Mouse (Mus musculus) limb, embryonic 15.5 days (tissue): Measurements from ENCODE around the gene Ptms. TPM values are rescaled to one million over a fixed set of nuclear protein-coding genes. Genes with fewer than 3 reads are reported as not detected.
A peak's percentile ranks its signal among the peaks of the same experiment; 100 is the strongest.

Experiments used
- ATAC-seq: fragments of 200-750 bp; cut with Nextera tagmentation; 2 replicates; pipeline ENCODE4 v1.8.0; 2017; ENCODE audit warnings: low read depth, moderate TSS enrichment; ENCODE audit not compliant: insufficient number of reproducible peaks, low FRiP score, low TSS enrichment
- H3K27ac ChIP-seq: fragments of 300-500 bp; sonication (generic); 2 replicates; pipeline ENCODE4 v1.5.1; 2015; ENCODE audit warnings: moderate library complexity, mild to moderate bottlenecking, inconsistent platforms
- H3K27me3 ChIP-seq: fragments of 300-500 bp; sonication (generic); 2 replicates; pipeline ENCODE4 v1.6.1; 2015; ENCODE audit warnings: inconsistent platforms
- H3K36me3 ChIP-seq: fragments of 300-500 bp; sonication (generic); 2 replicates; pipeline ENCODE4 v1.6.1; 2015; ENCODE audit warnings: inconsistent platforms
- H3K4me1 ChIP-seq: fragments of 300-500 bp; sonication (generic); 2 replicates; pipeline ENCODE4 v1.6.1; 2015; ENCODE audit warnings: inconsistent platforms
- H3K4me2 ChIP-seq: fragments of 300-500 bp; sonication (generic); 2 replicates; pipeline ENCODE4 v1.6.1; 2015; ENCODE audit warnings: mild to moderate bottlenecking, inconsistent platforms
- H3K4me3 ChIP-seq: fragments of 300-500 bp; sonication (generic); 2 replicates; pipeline ENCODE4 v1.5.1; 2015; ENCODE audit warnings: mild to moderate bottlenecking, inconsistent platforms
- H3K9ac ChIP-seq: fragments of 300-500 bp; sonication (generic); 2 replicates; pipeline ENCODE4 v1.6.1; 2015; ENCODE audit warnings: inconsistent platforms
- H3K9me3 ChIP-seq: fragments of 300-500 bp; sonication (generic); 2 replicates; pipeline ENCODE4 v1.6.1; 2016; ENCODE audit warnings: inconsistent platforms
- WGBS: fragments of 180-500 bp; shearing (Covaris S2); methylation state at CpG from one replicate; pipeline ENCODE4 v1.1.7; 2015; 5-methylcytosine and 5-hydroxymethylcytosine counted together
- polyA plus RNA-seq: library from polyadenylated mRNA; unstranded; fragments of >200 nt; fragmentation: Nextera tagmentation; extraction: Ambion mirVana; gene quantifications from 2 replicates; pipeline ENCODE4 v1.2.1, GENCODE M21; 2015

The Ptms gene
- polyA plus RNA-seq, 1 experiment from 2014 or later, result 331 TPM

DNA sequence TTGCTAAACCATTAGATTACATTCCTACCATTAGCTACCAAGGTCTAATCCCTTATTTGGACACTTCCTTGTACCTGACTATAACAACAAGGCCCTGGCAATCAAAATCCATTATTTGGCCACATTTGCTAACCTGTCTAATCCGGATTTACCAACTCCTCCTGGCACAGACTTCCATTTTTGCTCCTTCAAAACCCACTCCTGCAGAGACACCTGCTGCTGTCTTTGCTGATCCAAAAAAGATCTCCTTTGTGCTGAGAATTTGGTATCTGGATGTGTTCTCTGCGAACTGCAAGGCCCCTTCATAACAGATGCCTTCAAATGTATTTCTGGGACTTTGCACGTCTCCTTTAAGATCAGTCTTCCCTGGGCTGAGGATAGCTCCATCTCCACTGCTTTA lies 23.6 kb upstream of the Ptms start:
- Histone ChIP-seq H3K9ac (no peak overlapping the region), H3K4me1 (no peaks in the 10 kb centered on the region), H3K36me3 (peaks cover 12% of the 10 kb centered on the region), H3K4me2 (no peak overlapping the region), H3K27ac (no peak overlapping the region), H3K27me3 (no peaks in the 10 kb centered on the region), H3K9me3 (no peaks in the 10 kb centered on the region), H3K4me3 (no peak overlapping the region)
- ATAC-seq, result no peak
- 83% methylated on average over 3 of the region's 3 CpGs for WGBS

DNA sequence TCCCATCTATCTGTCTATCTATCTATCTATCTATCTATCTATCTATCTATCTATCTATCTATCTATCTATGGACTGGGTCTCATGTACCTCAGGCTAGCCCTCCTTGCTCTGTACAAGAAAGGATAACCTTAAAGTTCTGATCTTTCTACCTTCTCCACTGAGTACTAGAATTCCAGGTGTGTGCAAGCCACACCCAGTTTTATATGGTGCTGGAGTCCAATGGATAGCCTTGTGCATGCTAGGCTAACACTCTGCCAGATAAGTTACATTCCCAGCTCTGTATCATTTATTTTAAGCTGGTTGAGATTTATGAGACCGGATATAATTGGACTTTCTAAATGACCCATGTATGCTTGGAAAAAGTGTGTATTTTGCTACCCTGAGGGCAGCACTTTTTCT lies 21.8 kb upstream of the Ptms start:
- Histone ChIP-seq H3K9ac (no peak overlapping the region), H3K27ac (no peak overlapping the region)

DNA sequence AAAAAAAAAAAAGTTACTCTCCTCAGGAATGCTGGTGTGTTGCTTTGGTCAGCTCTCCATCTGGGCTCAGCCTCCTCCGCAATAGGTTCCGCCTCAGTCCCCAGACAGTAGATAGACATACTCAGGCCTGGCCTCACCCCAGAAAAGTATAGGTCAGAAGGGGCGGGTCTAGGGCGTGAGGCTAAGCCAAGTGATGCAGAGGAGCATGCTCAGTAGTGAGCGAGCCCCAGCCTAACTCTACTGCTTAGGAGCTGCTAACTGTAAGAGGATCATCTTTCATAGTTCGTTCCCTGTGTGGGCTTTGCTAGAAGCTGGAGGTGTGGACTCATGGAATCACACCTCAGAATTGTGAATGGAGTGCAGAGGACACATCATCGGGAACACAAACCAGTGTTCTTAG lies 18.7 kb upstream of the Ptms start:
- WGBS, result 94% methylated on average over 7 of the region's 7 CpGs
- H3K27me3 ChIP-seq, result no peaks in the 10 kb centered on the region
- ATAC-seq, result no peak

More for the DNA sequence above, 21.8 kb upstream of the Ptms start:
- peaks cover 31% of the 10 kb centered on the region for H3K36me3 ChIP-seq
- WGBS, result 94% methylated on average over 1 of the region's 1 CpGs
- H3K4me1 ChIP-seq, result no peaks in the 10 kb centered on the region
- no peak for ATAC-seq
- no peak overlapping the region for H3K4me2 ChIP-seq
- H3K9me3 ChIP-seq, result no peaks in the 10 kb centered on the region
- no peak overlapping the region for H3K4me3 ChIP-seq
- no peaks in the 10 kb centered on the region for H3K27me3 ChIP-seq

DNA sequence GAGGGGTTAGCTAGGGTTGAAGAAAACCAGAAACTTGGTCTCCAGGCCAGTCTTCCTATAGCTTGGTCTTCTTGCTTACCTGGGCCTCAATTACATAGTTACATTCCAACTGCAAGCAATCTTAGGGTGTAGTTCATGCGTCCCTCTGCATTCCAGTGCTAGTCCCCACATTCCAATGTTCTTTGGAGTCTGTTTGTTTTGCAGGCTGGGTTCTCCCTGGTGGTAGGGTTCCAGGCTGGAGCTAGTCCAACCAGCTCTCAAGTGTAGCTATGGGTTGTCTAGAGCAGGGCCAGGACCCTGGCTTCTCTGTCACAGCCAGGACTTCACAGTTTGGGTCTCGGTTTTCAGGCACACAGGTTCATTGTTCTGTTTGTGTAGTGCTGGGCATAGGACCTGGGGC lies 17.6 kb upstream of the Ptms start:
- 79% methylated on average over 2 of the region's 2 CpGs for WGBS
- H3K27me3 ChIP-seq, result no peaks in the 10 kb centered on the region
- no peak for ATAC-seq
- H3K9me3 ChIP-seq, result no peaks in the 10 kb centered on the region
- H3K9ac ChIP-seq, result no peak overlapping the region
- no peak overlapping the region for H3K4me3 ChIP-seq
- peaks cover 13% of the 10 kb centered on the region for H3K4me1 ChIP-seq
- H3K36me3 ChIP-seq, result peaks cover 67% of the 10 kb centered on the region
- no peak overlapping the region for H3K4me2 ChIP-seq
- no peak overlapping the region for H3K27ac ChIP-seq

More for the DNA sequence above, 18.7 kb upstream of the Ptms start:
- H3K27ac ChIP-seq, result no peak overlapping the region
- no peak overlapping the region for H3K9ac ChIP-seq
- H3K9me3 ChIP-seq, result no peaks in the 10 kb centered on the region
- H3K36me3 ChIP-seq, result peaks cover 61% of the 10 kb centered on the region
- H3K4me3 ChIP-seq, result no peak overlapping the region
- peaks cover 8% of the 10 kb centered on the region; the same call in 1 of the 2 replicates for H3K4me1 ChIP-seq
- no peak overlapping the region for H3K4me2 ChIP-seq

DNA sequence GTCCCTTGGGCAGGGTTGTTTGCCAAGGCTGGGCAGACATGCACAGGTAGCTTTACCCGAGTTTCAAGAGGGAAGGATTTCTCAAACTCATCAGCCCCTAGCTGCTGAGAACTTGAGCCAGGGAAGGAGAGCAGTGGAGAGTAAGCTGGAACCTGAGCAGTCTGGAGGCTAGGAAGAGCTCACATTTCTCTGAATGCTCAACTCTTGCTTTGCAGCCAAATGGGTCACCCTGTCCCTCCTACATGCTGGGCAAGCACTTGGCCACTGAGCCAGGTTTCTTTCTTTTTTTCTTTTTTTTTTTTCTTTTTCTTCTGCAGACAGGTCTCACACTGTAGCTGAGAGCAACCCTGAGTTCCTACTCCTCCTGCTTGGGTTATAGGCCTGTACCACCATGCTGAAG lies 16.8 kb upstream of the Ptms start:
- Histone ChIP-seq H3K27me3 (no peaks in the 10 kb centered on the region), H3K36me3 (peaks cover 70% of the 10 kb centered on the region), H3K4me2 (no peak overlapping the region), H3K4me3 (no peak overlapping the region), H3K27ac (no peak overlapping the region), H3K9me3 (no peaks in the 10 kb centered on the region), H3K4me1 (peaks cover 18% of the 10 kb centered on the region), H3K9ac (no peak overlapping the region)
- 67% methylated on average over 1 of the region's 1 CpGs for WGBS
- ATAC-seq, result no peak

DNA sequence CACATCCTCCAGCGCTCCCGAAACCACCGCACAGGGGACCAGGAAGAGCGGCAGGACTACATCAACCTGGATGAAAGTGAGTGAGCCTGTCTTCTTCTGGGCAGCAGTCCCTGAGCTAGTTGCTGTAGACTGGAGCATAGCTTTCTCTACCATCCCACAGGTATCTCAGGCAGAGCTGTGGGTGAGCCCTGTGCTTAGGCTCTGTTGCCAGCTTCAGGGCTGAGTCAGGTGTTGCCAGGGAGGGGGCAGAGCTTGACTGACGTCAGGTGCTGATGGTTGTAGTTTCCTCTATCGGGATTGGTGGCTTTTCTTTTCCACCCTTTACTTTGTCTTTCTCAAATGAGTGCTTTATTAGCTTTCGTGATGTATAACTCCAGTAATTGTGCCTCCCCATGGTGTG lies 14.8 kb upstream of the Ptms start:
- no peak overlapping the region for H3K4me2 ChIP-seq
- 86% methylated on average over 7 of the region's 7 CpGs for WGBS
- no peaks in the 10 kb centered on the region for H3K27me3 ChIP-seq
- H3K4me1 ChIP-seq, result peaks cover 27% of the 10 kb centered on the region
- no peak overlapping the region for H3K27ac ChIP-seq
- H3K4me3 ChIP-seq, result no peak overlapping the region
- peaks cover 65% of the 10 kb centered on the region for H3K36me3 ChIP-seq
- ATAC-seq, result no peak
- H3K9me3 ChIP-seq, result no peaks in the 10 kb centered on the region
- no peak overlapping the region for H3K9ac ChIP-seq

DNA sequence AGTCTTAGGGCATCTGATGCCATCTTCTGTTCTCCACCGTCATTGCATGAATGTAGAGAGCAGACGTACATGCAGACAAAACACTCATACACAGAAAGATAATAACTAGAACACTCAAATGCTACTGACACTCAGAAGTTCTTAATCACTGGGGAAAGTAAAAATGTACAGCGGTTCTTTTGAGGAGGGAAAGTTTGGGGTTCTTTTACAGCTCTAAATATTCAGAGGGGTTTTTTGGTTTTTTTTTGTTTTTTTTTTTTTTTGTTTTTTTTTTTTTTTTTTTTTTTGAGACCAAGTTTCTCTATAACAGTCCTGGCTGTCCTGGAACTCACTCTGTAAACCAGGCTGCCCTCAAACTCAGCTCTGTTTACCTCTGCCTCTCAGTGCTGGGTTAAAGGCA lies 13.2 kb upstream of the Ptms start:
- Histone ChIP-seq H3K4me2 (no peak overlapping the region), H3K9ac (no peak overlapping the region), H3K36me3 (peaks cover 53% of the 10 kb centered on the region), H3K27ac (no peak overlapping the region), H3K4me3 (peak overlapping the region; percentile 98; the same call in 1 of the 2 replicates), H3K9me3 (no peaks in the 10 kb centered on the region), H3K4me1 (peaks cover 32% of the 10 kb centered on the region), H3K27me3 (no peaks in the 10 kb centered on the region)
- ATAC-seq, result no peak
- 90% methylated on average over 3 of the region's 3 CpGs for WGBS

DNA sequence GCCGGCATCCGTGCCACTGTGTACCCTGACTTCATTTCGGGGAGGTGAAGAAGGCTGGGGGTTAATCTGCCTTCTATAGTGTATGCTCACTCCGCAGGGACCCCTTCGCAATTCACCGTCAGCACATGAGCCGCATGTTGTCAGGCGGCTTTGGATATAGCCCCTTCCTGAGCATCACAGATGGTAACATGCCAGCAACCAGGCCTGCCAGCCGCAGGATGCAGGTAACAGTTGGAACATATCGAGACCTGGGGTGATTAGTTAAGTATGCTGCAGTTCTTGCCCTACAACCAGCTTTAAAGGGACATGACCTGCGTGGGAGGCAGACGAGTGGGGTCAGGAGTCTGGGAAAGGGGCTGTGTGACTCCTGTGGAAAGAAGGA lies 12.4 kb upstream of the Ptms start:
- Histone ChIP-seq H3K9me3 (no peaks in the 10 kb centered on the region), H3K36me3 (peaks cover 45% of the 10 kb centered on the region), H3K4me3 (peak overlapping the region; percentile 98), H3K4me2 (peak overlapping the region; percentile 77), H3K27ac (peak overlapping the region; percentile 98), H3K4me1 (peaks cover 32% of the 10 kb centered on the region), H3K27me3 (no peaks in the 10 kb centered on the region), H3K9ac (peak overlapping the region; percentile 94)
- WGBS, result 33% methylated on average over 12 of the region's 12 CpGs
- ATAC-seq, result no peak

DNA sequence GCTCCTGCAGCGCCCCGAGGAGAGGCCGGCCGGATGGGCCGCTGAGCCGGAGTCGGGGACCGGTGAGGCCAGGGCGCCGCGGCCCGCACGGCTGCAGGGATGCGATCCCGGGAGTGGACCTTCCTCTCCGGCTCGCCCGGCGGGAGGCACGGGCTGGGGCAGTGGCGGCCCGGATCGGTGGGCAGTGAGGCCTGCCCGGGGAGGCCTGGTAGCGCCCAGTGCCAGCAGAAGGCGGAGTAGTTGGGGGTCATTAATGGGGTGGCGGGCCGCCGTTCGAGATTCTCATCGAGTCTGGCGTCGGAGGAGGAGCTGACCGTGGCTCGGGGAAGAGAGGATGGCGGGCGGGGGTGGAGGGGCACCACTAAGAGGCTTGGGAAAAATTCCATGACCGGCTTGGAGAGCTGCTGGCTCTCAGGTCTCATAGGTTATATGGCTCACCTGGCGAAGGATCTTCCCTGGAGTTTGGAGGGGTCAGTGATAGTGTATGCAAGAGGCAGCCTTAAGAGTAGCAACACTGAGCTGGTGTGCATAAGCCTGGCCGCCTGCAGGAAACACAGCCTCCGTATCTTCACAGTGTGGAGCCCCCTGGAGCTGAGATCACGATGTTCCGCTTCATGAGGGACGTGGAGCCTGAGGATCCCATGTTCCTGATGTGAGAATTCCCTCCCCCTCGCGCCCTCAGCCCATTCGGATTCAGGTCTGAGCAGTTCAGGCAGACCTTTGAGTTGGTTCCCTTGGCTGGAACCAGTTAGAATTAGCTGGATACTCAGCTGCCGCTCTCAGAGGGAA lies 11.8 kb upstream of the Ptms start:
- ATAC-seq, result 0 out of 2 replicates have a peak, but pooled peaks have one; percentile 5
- H3K4me2 ChIP-seq, result peak overlapping the region; percentile 77
- peak overlapping the region; percentile 98 for H3K4me3 ChIP-seq

DNA sequence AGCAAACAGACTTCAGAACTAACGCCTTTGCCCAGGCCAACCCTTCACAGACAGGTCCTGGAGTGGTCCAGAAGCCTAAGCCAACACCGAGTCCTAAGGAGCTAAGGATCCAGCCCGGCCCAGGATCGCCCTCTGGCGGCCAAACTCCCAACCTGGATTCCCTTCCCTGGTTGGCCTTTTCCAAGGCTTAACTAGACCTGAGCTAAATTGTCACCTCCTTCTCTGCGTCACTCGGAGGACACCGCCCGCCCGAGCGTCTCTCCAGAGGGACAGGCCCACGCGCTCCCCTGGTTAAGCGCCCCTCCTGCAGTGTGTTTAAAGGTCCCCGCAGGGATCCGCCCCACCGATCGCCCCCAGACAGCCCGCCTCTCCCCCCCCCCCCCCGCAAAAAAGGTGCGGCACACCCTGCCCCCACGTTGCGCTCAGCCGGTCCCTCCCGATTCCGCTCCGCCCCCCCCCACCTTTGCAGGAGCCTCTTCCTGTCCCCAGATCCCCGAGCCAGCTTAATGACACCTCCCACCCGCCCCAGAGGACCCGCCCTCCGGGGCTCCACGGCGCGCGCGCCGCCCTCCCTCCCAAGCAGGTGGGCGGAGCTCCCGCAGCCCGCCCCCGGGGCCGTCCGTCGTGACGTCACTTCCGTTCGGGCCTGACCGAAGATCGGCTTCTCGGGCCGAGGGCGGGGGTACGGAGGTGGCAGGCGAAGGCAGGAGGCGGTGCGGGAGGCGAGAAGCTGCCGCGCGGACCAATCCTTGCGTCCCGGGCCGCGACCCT lies 11.0 kb upstream of the Ptms start, which contains the start of gene Mlf2:
Gene Mlf2, plus strand, starts transcription at position 633 of the 771 bp plus-strand sequence.
- H3K27me3 ChIP-seq, result no peaks in the 10 kb centered on the region
- ATAC-seq, result peak; percentile 95
- H3K27ac ChIP-seq, result peak within 1 kb of the TSS; percentile 98
- WGBS, result 0% methylated on average over 51 of the region's 64 CpGs
- peaks cover 34% of the 10 kb centered on the region for H3K4me1 ChIP-seq
- H3K9ac ChIP-seq, result peak within 1 kb of the TSS; percentile 94
- peaks cover 31% of the 10 kb centered on the region for H3K36me3 ChIP-seq
- peak within 1 kb of the TSS; percentile 98 for H3K4me3 ChIP-seq
- no peaks in the 10 kb centered on the region for H3K9me3 ChIP-seq
- peak within 1 kb of the TSS; percentile 77 for H3K4me2 ChIP-seq

More for the DNA sequence above, 11.8 kb upstream of the Ptms start:
- peak overlapping the region; percentile 94 for H3K9ac ChIP-seq
- H3K27me3 ChIP-seq, result no peaks in the 10 kb centered on the region
- H3K4me1 ChIP-seq, result peaks cover 32% of the 10 kb centered on the region
- peak overlapping the region; percentile 98 for H3K27ac ChIP-seq
- under 1% methylated on average over 48 of the region's 48 CpGs for WGBS
- peaks cover 39% of the 10 kb centered on the region for H3K36me3 ChIP-seq
- H3K9me3 ChIP-seq, result no peaks in the 10 kb centered on the region

DNA sequence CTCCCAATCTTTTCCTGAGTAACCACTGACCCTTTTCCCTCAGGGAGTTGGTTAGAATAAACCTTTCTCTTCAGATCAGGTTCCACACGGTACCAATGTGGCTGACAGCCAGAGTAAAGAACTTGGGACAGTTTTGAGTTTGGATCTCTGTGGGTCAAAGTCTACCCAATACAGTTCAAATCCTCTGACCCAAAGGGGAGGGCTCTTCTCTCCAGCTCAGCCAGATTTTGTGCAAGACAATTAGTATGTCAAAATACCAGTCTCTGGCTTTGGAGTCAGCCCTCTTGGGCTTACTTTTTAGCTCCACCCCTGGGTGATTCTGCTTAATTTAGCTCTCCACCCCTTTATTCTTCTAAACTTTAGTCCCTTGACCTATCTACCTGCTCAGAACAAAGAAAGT lies 10.3 kb upstream of the Ptms start:
- 27% methylated on average over 1 of the region's 1 CpGs for WGBS
- no peak for ATAC-seq
- peak overlapping the region; percentile 31 for H3K4me2 ChIP-seq

DNA sequence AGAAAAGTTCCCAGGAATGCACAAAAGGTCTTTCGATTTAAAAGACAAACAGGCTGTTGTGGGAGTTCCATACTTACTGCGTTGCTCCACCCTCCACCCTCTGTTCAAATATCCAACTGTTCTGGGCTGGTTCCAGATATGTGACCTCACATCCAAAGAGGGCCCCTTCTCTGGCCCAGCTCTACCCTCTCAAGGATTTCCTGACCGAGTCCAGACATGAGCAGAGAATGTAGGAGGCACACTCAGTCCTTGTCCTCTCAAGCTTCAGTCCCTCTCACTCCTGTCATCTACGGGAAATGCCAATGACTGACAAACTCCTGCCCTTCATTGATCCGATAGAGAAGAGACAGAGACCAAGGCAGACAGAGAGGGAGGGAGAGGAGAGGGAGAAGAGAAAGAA lies 6.0 kb upstream of the Ptms start:
- Histone ChIP-seq H3K36me3 (no peaks in the 10 kb centered on the region), H3K9me3 (no peaks in the 10 kb centered on the region), H3K27ac (peak overlapping the region; percentile 83), H3K4me2 (peak overlapping the region; percentile 12; the same call in 1 of the 2 replicates), H3K4me3 (0 out of 2 replicates have a peak overlapping the region, but pooled peaks have one; percentile 7), H3K9ac (no peak overlapping the region), H3K27me3 (no peaks in the 10 kb centered on the region), H3K4me1 (peaks cover 31% of the 10 kb centered on the region)
- WGBS, result 31% methylated on average over 5 of the region's 5 CpGs
- ATAC-seq, result 0 out of 2 replicates have a peak, but pooled peaks have one; percentile 45

More for the DNA sequence above, 10.3 kb upstream of the Ptms start:
- Histone ChIP-seq H3K27me3 (no peaks in the 10 kb centered on the region), H3K9me3 (no peaks in the 10 kb centered on the region), H3K27ac (peak overlapping the region; percentile 98), H3K4me3 (peak overlapping the region; percentile 98), H3K4me1 (peaks cover 41% of the 10 kb centered on the region), H3K36me3 (peaks cover 24% of the 10 kb centered on the region), H3K9ac (no peak overlapping the region)
